Comparison of ENCODE assay signal across 8 mouse cellular contexts in genomic region chr13:49147007-49147857, GRCm38 (mm10). TPM values are rescaled to one million over a fixed set of nuclear protein-coding genes. Genes with fewer than 3 reads are reported as not detected.
DNase-seq lines count a peak whose midpoint lies in the region; ATAC-seq and TF ChIP-seq lines count a peak whose summit lies in the region.

No protein-coding gene starts in this region.

- peak; percentile 70 for ATAC-seq in embryonic facial prominence, embryonic 14.5 days (ENCODE audit: low read depth)
- ATAC-seq in heart, postnatal 0 days (ENCODE audit: insufficient read depth, low read depth), result peak; percentile 37
- peak; percentile 87 for ATAC-seq in midbrain, embryonic 13.5 days

- WGBS in embryonic facial prominence, embryonic 14.5 days, result 0% methylated on average over 15 of the region's 98 CpGs
- WGBS in heart, postnatal 0 days, result under 1% methylated on average over 69 of the region's 98 CpGs
- WGBS in midbrain, embryonic 13.5 days, result under 1% methylated on average over 79 of the region's 98 CpGs

- 0 out of 2 replicates have a peak, but pooled peaks have one; percentile 7 for TF ChIP-seq CTCF in heart, postnatal 0 days (IDR thresholded peaks at IDR 0.05; ENCODE audit: low read depth)
- TF ChIP-seq CTCF in layer of hippocampus, adult 2 months (conservative IDR thresholded peaks at IDR 0.05), result peak; percentile 2; the same call in 1 of the 2 replicates

- H3K27me3 ChIP-seq in embryonic facial prominence, embryonic 14.5 days (replicated peaks; ENCODE audit: control insufficient read depth, insufficient read depth, low read length), result peaks cover 26% of the 10 kb centered on the region
- peaks cover 56% of the 10 kb centered on the region for H3K27me3 ChIP-seq in heart, postnatal 0 days (ENCODE audit: control insufficient read depth, insufficient read depth, low read length)
- peaks cover 19% of the 10 kb centered on the region; the same call in 1 of the 2 replicates for H3K27me3 ChIP-seq in midbrain, embryonic 13.5 days

- DNase-seq in left cerebral cortex, adult 18-20 months (ENCODE audit: low spot score in 2 of 2), result peak; percentile 63 to 81
- DNase-seq in left cerebral cortex, adult 8-10 months (ENCODE audit: low spot score in 2 of 2), result no peak
- DNase-seq in adrenal gland, adult 2 months, result peak; percentile 50
- peak; percentile 41 for DNase-seq in embryonic facial prominence, embryonic 14.5 days (ENCODE audit: low spot score)
- DNase-seq in heart, postnatal 0 days (ENCODE audit: low spot score), result peak; percentile 44
- DNase-seq in layer of hippocampus, adult 2 months (ENCODE audit: low spot score in 2 of 2), result peak in 1 of 2 experiments; percentile 57
- DNase-seq in thymus, postnatal 0 days (ENCODE audit: low spot score), result peak; percentile 30

- TF ChIP-seq EP300 in heart, postnatal 0 days (IDR thresholded peaks at IDR 0.05; ENCODE audit: low read depth), result no peak

- H3K4me2 ChIP-seq in embryonic facial prominence, embryonic 14.5 days (ENCODE audit: low read depth, low read length), result peak overlapping the region; percentile 92
- H3K4me2 ChIP-seq in heart, postnatal 0 days (ENCODE audit: low read depth, low read length), result peak overlapping the region; percentile 100
- H3K4me2 ChIP-seq in midbrain, embryonic 13.5 days (replicated peaks), result peak overlapping the region; percentile 97

- H3K9me3 ChIP-seq in embryonic facial prominence, embryonic 14.5 days (ENCODE audit: control insufficient read depth, low read length), result no peaks in the 10 kb centered on the region
- H3K9me3 ChIP-seq in heart, postnatal 0 days (replicated peaks; ENCODE audit: control insufficient read depth, low read length), result no peaks in the 10 kb centered on the region
- H3K9me3 ChIP-seq in midbrain, embryonic 13.5 days, result no peaks in the 10 kb centered on the region

- peaks cover 6% of the 10 kb centered on the region; the same call in 1 of the 2 replicates for H3K4me1 ChIP-seq in embryonic facial prominence, embryonic 14.5 days (ENCODE audit: control insufficient read depth, insufficient read depth, low read length)
- peaks cover 26% of the 10 kb centered on the region for H3K4me1 ChIP-seq in heart, postnatal 0 days (ENCODE audit: control insufficient read depth, insufficient read depth)
- peaks cover 44% of the 10 kb centered on the region for H3K4me1 ChIP-seq in midbrain, embryonic 13.5 days (replicated peaks)

- peak overlapping the region; percentile 64 for H3K4me3 ChIP-seq in embryonic facial prominence, embryonic 14.5 days (ENCODE audit: low read depth, low read length)
- peak overlapping the region; percentile 75 for H3K4me3 ChIP-seq in heart, postnatal 0 days (ENCODE audit: low read depth, low read length)
- H3K4me3 ChIP-seq in layer of hippocampus, adult 2 months, result peak overlapping the region; percentile 92
- peak overlapping the region; percentile 97 for H3K4me3 ChIP-seq in midbrain, embryonic 13.5 days (replicated peaks)

- H3K36me3 ChIP-seq in embryonic facial prominence, embryonic 14.5 days (ENCODE audit: control insufficient read depth, insufficient read depth, low read length), result no peaks in the 10 kb centered on the region
- no peaks in the 10 kb centered on the region for H3K36me3 ChIP-seq in heart, postnatal 0 days (replicated peaks; ENCODE audit: control insufficient read depth, insufficient read depth, low read length)
- H3K36me3 ChIP-seq in midbrain, embryonic 13.5 days, result no peaks in the 10 kb centered on the region

- peak overlapping the region; percentile 72 for H3K9ac ChIP-seq in embryonic facial prominence, embryonic 14.5 days (ENCODE audit: low read depth, low read length)
- H3K9ac ChIP-seq in heart, postnatal 0 days (replicated peaks; ENCODE audit: low read depth, low read length), result peak overlapping the region; percentile 61
- H3K9ac ChIP-seq in midbrain, embryonic 13.5 days (replicated peaks), result peak overlapping the region; percentile 98

- H3K27ac ChIP-seq in embryonic facial prominence, embryonic 14.5 days (replicated peaks; ENCODE audit: low read depth, low read length), result no peak overlapping the region
- H3K27ac ChIP-seq in heart, postnatal 0 days (ENCODE audit: low read depth), result no peak overlapping the region
- peak overlapping the region; percentile 96 for H3K27ac ChIP-seq in layer of hippocampus, adult 2 months
- H3K27ac ChIP-seq in midbrain, embryonic 13.5 days, result peak overlapping the region; percentile 95

RNA-seq across cellular contexts. Expression of gene Wnk2, which starts 0.6 kb away (rescaled TPM):
- total RNA-seq in left cerebral cortex, adult 18-20 months (2021), result 100 to 1,000 TPM; 117 to 130 TPM
- total RNA-seq in left cerebral cortex, adult 8-10 months (2022), result 100 to 1,000 TPM; 115 to 126 (median 123) TPM
- total RNA-seq in adrenal gland, adult 2 months (2021), result 1 to 10 TPM; 2.5 to 3.2 TPM
- 4.2 and 4.5 TPM in 2 replicates for polyA plus RNA-seq in adrenal gland, adult 2 months (2012; rRNA removed)
- polyA plus RNA-seq in embryonic facial prominence, embryonic 14.5 days (2014; fragmentation: Nextera tagmentation; extraction: Ambion mirVana), result 3.1 and 3.3 TPM in 2 replicates
- 5.4 and 5.5 TPM in 2 replicates for total RNA-seq in heart, postnatal 0 days (2014; rRNA removed; ENCODE audit: low replicate concordance)
- polyA plus RNA-seq in heart, postnatal 0 days (2015; fragmentation: Nextera tagmentation; extraction: Ambion mirVana), result 1.5 TPM in 2 replicates
- total RNA-seq in layer of hippocampus, adult 2 months (2021), result 100 to 1,000 TPM in 1 of 2 experiments, 10 to 100 TPM in 1; 99.2 to 101 TPM
- 19.3 and 21.0 TPM in 2 replicates for polyA plus RNA-seq in midbrain, embryonic 13.5 days (2015; fragmentation: Nextera tagmentation; extraction: Ambion mirVana)
- 0.32 and 0.55 TPM in 2 replicates for polyA plus RNA-seq in thymus, postnatal 0 days (2015; fragmentation: Nextera tagmentation; extraction: Ambion mirVana)

RNA-seq across cellular contexts. Expression of gene Ninj1, which starts 40.1 kb away (rescaled TPM):
- 10 to 100 TPM; 19.1 to 20.7 TPM for total RNA-seq in left cerebral cortex, adult 18-20 months (2021)
- 10 to 100 TPM; 20.1 to 21.3 (median 21.0) TPM for total RNA-seq in left cerebral cortex, adult 8-10 months (2022)
- 10 to 100 TPM; 64.9 to 66.3 TPM for total RNA-seq in adrenal gland, adult 2 months (2021)
- 184 and 303 TPM in 2 replicates for polyA plus RNA-seq in adrenal gland, adult 2 months (2012; rRNA removed)
- 62.4 and 65.0 TPM in 2 replicates for polyA plus RNA-seq in embryonic facial prominence, embryonic 14.5 days (2014; fragmentation: Nextera tagmentation; extraction: Ambion mirVana)
- total RNA-seq in heart, postnatal 0 days (2014; rRNA removed; ENCODE audit: low replicate concordance), result 75.3 and 102 TPM in 2 replicates
- 94.6 and 97.2 TPM in 2 replicates for polyA plus RNA-seq in heart, postnatal 0 days (2015; fragmentation: Nextera tagmentation; extraction: Ambion mirVana)
- total RNA-seq in layer of hippocampus, adult 2 months (2021), result 10 to 100 TPM; 17.9 to 20.3 TPM
- 12.6 and 14.6 TPM in 2 replicates for polyA plus RNA-seq in midbrain, embryonic 13.5 days (2015; fragmentation: Nextera tagmentation; extraction: Ambion mirVana)
- polyA plus RNA-seq in thymus, postnatal 0 days (2015; fragmentation: Nextera tagmentation; extraction: Ambion mirVana), result 29.5 and 32.8 TPM in 2 replicates

Comparison
In these comparisons a context has a peak if more than half of its experiments do, and no peak if none do; other contexts are left out.
1. DNase-seq: peak in left cerebral cortex, adult 18-20 months (2 of 2), adrenal gland, adult 2 months (single experiment), embryonic facial prominence, embryonic 14.5 days (single experiment), heart, postnatal 0 days (single experiment) and thymus, postnatal 0 days (single experiment); none in left cerebral cortex, adult 8-10 months (0 of 2).
2. ATAC-seq: peak in every context shown above with its lines; median percentile 87 in midbrain, embryonic 13.5 days; 70 in embryonic facial prominence, embryonic 14.5 days; 37 in heart, postnatal 0 days.
3. H3K27ac ChIP-seq: peak in layer of hippocampus, adult 2 months (single experiment) and midbrain, embryonic 13.5 days (single experiment); none in embryonic facial prominence, embryonic 14.5 days (single experiment) and heart, postnatal 0 days (single experiment).
4. RNA of gene Wnk2, which starts 0.6 kb away (total RNA-seq): 117 to 130 TPM in left cerebral cortex, adult 18-20 months, 115 to 126 TPM in left cerebral cortex, adult 8-10 months and 99.2 to 101 TPM in layer of hippocampus, adult 2 months; 5.4 to 5.5 TPM in heart, postnatal 0 days and 2.5 to 3.2 TPM in adrenal gland, adult 2 months; every median in the first group is over 10 times any median in the second.
5. Peak in every context shown above with its lines, with median percentiles within 50 percentile points of each other: H3K4me2 ChIP-seq, H3K4me3 ChIP-seq and H3K9ac ChIP-seq.